Mouse (Mus musculus) CH12.LX (cell line): ENCODE measurements around the gene Zfp661.

ENCODE experiments used
- CTCF ChIP-seq, 2 experiments: IDR thresholded peaks in 1 of 2; conservative IDR thresholded peaks in 1 of 2; 2 replicates each; pipeline ENCODE4 v1.5.1; 2011 to 2012; ENCODE audit warnings: low read depth in 2 of 2, low read length in 2 of 2, improper control_type of control experiment in 1 of 2, inconsistent platforms in 1 of 2, mild to moderate bottlenecking in 1 of 2, moderate library complexity in 1 of 2
- TCF12 ChIP-seq: IDR thresholded peaks from 2 replicates; pipeline ENCODE4 v1.6.1; 2014; ENCODE audit warnings: low read depth, mild to moderate bottlenecking, inconsistent platforms, low read length, improper control_type of control experiment
- ZC3H11A ChIP-seq: IDR thresholded peaks from 2 replicates; pipeline ENCODE4 v1.6.1; 2012; ENCODE audit warnings: low read depth, mild to moderate bottlenecking, inconsistent platforms, low read length, improper control_type of control experiment
- ZMIZ1 ChIP-seq: IDR thresholded peaks from 2 replicates; pipeline ENCODE4 v1.6.1; 2012; ENCODE audit warnings: low read depth, mild to moderate bottlenecking, inconsistent platforms, low read length, improper control_type of control experiment

DNA sequence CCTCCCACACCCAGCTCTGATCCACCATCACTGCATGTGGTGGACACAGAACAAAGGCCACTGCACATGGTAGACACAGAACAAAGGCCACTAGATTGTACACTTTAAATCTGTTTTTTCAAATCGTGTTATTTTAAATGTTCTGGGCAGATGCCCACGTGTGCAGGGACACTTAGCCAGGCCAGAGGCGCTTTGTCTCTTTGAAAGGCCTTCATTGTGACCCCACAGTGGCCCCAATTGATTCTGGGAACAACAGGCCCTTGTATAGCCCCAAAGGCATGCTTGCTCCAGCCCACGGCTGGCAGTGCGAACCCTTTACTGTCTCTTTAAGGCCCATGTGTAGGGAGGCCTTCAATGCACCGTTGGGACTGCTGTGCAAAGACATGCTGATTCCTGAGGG lies 40.5 kb upstream of the Zfp661 start:
- TF ChIP-seq TCF12 (no peak), ZC3H11A (no peak), CTCF (conservative IDR thresholded peaks at IDR 0.05 in 1 of 2, IDR thresholded peaks at IDR 0.05 in 1 of 2; ENCODE audit: low read depth in 2 of 2, low read length in 2 of 2) (no peak), ZMIZ1 (no peak)
